ENCODE assay signal across 20 mouse cellular contexts in genomic region chr3:62962608-62963007, GRCm38 (mm10).
A peak's percentile ranks its signal among the peaks of the same experiment; 100 is the strongest.
DNase-seq lines count a peak whose midpoint lies in the region; ATAC-seq and TF ChIP-seq lines count a peak whose summit lies in the region.
"Had no signal": no experiment of that assay in that cellular context is flagged by ENCODE, and none has a peak within 500 bp of the region (broad histone marks: within the 10 kb centered on the region; RNA-seq: fewer than 3 reads in every experiment).

No protein-coding gene starts in this region.

- H3K4me3 ChIP-seq in G1E (ENCODE audit: low read depth, low read length), result no peak overlapping the region
- no peak overlapping the region for H3K4me3 ChIP-seq in hindbrain, postnatal 0 days (ENCODE audit: low read length)
- H3K4me3 ChIP-seq: embryonic facial prominence, embryonic 12.5 days; hindbrain, embryonic 15.5 days; liver, embryonic 12.5 days; midbrain, embryonic 15.5 days; neural tube, embryonic 12.5 days had no signal

- H3K36me3 ChIP-seq in G1E (replicated peaks), result no peaks in the 10 kb centered on the region
- H3K36me3 ChIP-seq in hindbrain, postnatal 0 days (ENCODE audit: insufficient read depth, low read length), result no peaks in the 10 kb centered on the region
- H3K36me3 ChIP-seq: embryonic facial prominence, embryonic 12.5 days; hindbrain, embryonic 15.5 days; liver, embryonic 12.5 days; midbrain, embryonic 15.5 days; neural tube, embryonic 12.5 days had no signal

- H3K27me3 ChIP-seq in G1E (ENCODE audit: insufficient read depth, low read length), result no peaks in the 10 kb centered on the region
- H3K27me3 ChIP-seq in hindbrain, postnatal 0 days (ENCODE audit: insufficient read depth, low read length), result no peaks in the 10 kb centered on the region
- H3K27me3 ChIP-seq: embryonic facial prominence, embryonic 12.5 days; hindbrain, embryonic 15.5 days; liver, embryonic 12.5 days; midbrain, embryonic 15.5 days; neural tube, embryonic 12.5 days had no signal

- ATAC-seq in G1E (ENCODE audit: extremely low read depth, insufficient number of reproducible peaks, low FRiP score, poor library complexity, severe bottlenecking), result peak; percentile 22; the same call in 1 of the 2 replicates
- ATAC-seq in hindbrain, postnatal 0 days, result no peak
- ATAC-seq: forebrain, postnatal 0 days; liver, embryonic 12.5 days; midbrain, embryonic 15.5 days had no signal

- no peak for TF ChIP-seq CTCF in G1E (IDR thresholded peaks at IDR 0.05; ENCODE audit: low read depth, low read length)
- no peak for TF ChIP-seq CTCF in hindbrain, postnatal 0 days (IDR thresholded peaks at IDR 0.05; ENCODE audit: low read depth)

- 71% methylated on average over 4 of the region's 4 CpGs for WGBS in hindbrain, postnatal 0 days

- no peak overlapping the region for H3K4me2 ChIP-seq in hindbrain, postnatal 0 days (ENCODE audit: low read depth, low read length)
- H3K4me2 ChIP-seq: embryonic facial prominence, embryonic 12.5 days; hindbrain, embryonic 15.5 days; liver, embryonic 12.5 days; midbrain, embryonic 15.5 days; neural tube, embryonic 12.5 days had no signal

- H3K27ac ChIP-seq in hindbrain, postnatal 0 days, result no peak overlapping the region
- H3K27ac ChIP-seq: embryonic facial prominence, embryonic 12.5 days; hindbrain, embryonic 15.5 days; liver, embryonic 12.5 days; midbrain, embryonic 15.5 days; neural tube, embryonic 12.5 days had no signal

- no peak overlapping the region for H3K9ac ChIP-seq in hindbrain, postnatal 0 days (replicated peaks; ENCODE audit: low read length)
- H3K9ac ChIP-seq: embryonic facial prominence, embryonic 12.5 days; forebrain, postnatal 0 days; hindbrain, embryonic 15.5 days; liver, embryonic 12.5 days; midbrain, embryonic 15.5 days; neural tube, embryonic 12.5 days had no signal

- H3K4me1 ChIP-seq in G1E (ENCODE audit: insufficient read depth, low read depth, low read length), result no peaks in the 10 kb centered on the region
- no peaks in the 10 kb centered on the region for H3K4me1 ChIP-seq in hindbrain, postnatal 0 days (ENCODE audit: insufficient read depth, low read length)
- H3K4me1 ChIP-seq: embryonic facial prominence, embryonic 12.5 days; hindbrain, embryonic 15.5 days; liver, embryonic 12.5 days; midbrain, embryonic 15.5 days; neural tube, embryonic 12.5 days had no signal

- no peaks in the 10 kb centered on the region for H3K9me3 ChIP-seq in G1E (replicated peaks)
- H3K9me3 ChIP-seq in hindbrain, postnatal 0 days (ENCODE audit: low read length), result no peaks in the 10 kb centered on the region
- H3K9me3 ChIP-seq: embryonic facial prominence, embryonic 12.5 days; hindbrain, embryonic 15.5 days; liver, embryonic 12.5 days; midbrain, embryonic 15.5 days; neural tube, embryonic 12.5 days had no signal

- peak; percentile 15 for DNase-seq in 416B (ENCODE audit: low read depth)
- DNase-seq in G1E (ENCODE audit: low spot score), result no peak
- DNase-seq in adrenal gland, postnatal 36 days, result peak; percentile 55 to 58
- DNase-seq in lung, postnatal 14 days, result peak; percentile 27
- DNase-seq in c-Kit-positive CD71-positive TER-119-positive erythroid progenitor cells, embryonic 14.5 days (ENCODE audit: low spot score), result no peak
- no peak for DNase-seq in hindbrain, postnatal 0 days (ENCODE audit: low spot score)
- no peak for DNase-seq in right cerebral cortex, postnatal 10 days (ENCODE audit: low spot score in 2 of 2)
- DNase-seq: cerebellum, adult 11 months; cerebellum, postnatal 36 days; forebrain, postnatal 0 days; kidney, adult 8-10 months; kidney, postnatal 36 days; left cerebral cortex, postnatal 4 days; right cerebral cortex, postnatal 4 days; thymus, adult 2 months had no signal

Comparison
In these comparisons a context has a peak if more than half of its experiments do, and no peak if none do; other contexts are left out.
1. DNase-seq: peak in 416B (single experiment), adrenal gland, postnatal 36 days (2 of 2) and lung, postnatal 14 days (single experiment); none in G1E (single experiment), c-Kit-positive CD71-positive TER-119-positive erythroid progenitor cells, embryonic 14.5 days (single experiment), hindbrain, postnatal 0 days (single experiment) and right cerebral cortex, postnatal 10 days (0 of 2).